Mouse (Mus musculus) thymus, adult 2 months (tissue): Measurements from ENCODE around the gene Guca2b.

Experiments
- CTCF ChIP-seq: fragments of 200-500 bp; IDR thresholded peaks from 2 replicates; pipeline ENCODE4 v1.5.1; 2012; ENCODE audit warnings: mild to moderate bottlenecking, control low read depth, low read length, moderate library complexity, borderline replicate concordance; ENCODE audit not compliant: control insufficient read depth, poor library complexity, insufficient read depth; ENCODE audit errors: extremely low read depth
- POLR2A ChIP-seq: fragments of 200-500 bp; IDR thresholded peaks from 2 replicates; pipeline ENCODE4 v1.6.1; 2012; ENCODE audit warnings: mild to moderate bottlenecking, low read length, control low read depth, moderate library complexity; ENCODE audit not compliant: control insufficient read depth, poor library complexity, insufficient read depth; ENCODE audit errors: extremely low read depth

- no peak for TF ChIP-seq CTCF
- no peak for TF ChIP-seq POLR2A
These were observed 42.7 kb upstream of the Guca2b start for GRCm38 (mm10) chr4:119701269-119701954.
